Mouse (Mus musculus) forebrain, embryonic 13.5 days (tissue): ENCODE measurements at regions not wholly inside any gene's neighbourhood (a gene's known extent, or its start where the extent isn't known, plus 50 kb on each side); places are given as distances from the start of the nearest gene placed in this dataset.

Source experiments
- ATAC-seq: fragments of 200-750 bp; cut with Nextera tagmentation; 2 replicates; pipeline ENCODE4 v1.8.0; 2017
- H3K27ac ChIP-seq: fragments of 300-500 bp; sonication (generic); 2 replicates; pipeline ENCODE4 v1.5.1; 2015; ENCODE audit warnings: inconsistent platforms, mild to moderate bottlenecking, moderate library complexity
- H3K27me3 ChIP-seq: fragments of 300-500 bp; sonication (generic); 2 replicates; pipeline ENCODE4 v1.6.1; 2015; ENCODE audit warnings: mild to moderate bottlenecking, inconsistent platforms
- H3K36me3 ChIP-seq: fragments of 300-500 bp; sonication (generic); 2 replicates; pipeline ENCODE4 v1.6.1; 2015; ENCODE audit warnings: mild to moderate bottlenecking, inconsistent platforms; ENCODE audit not compliant: poor library complexity, severe bottlenecking
- H3K4me1 ChIP-seq: fragments of 300-500 bp; sonication (generic); 2 replicates; pipeline ENCODE4 v1.6.1; 2015; ENCODE audit warnings: inconsistent platforms
- H3K4me2 ChIP-seq: fragments of 300-500 bp; sonication (generic); 2 replicates; pipeline ENCODE4 v1.6.1; 2015; ENCODE audit warnings: inconsistent platforms, mild to moderate bottlenecking, moderate library complexity
- H3K4me3 ChIP-seq: fragments of 300-500 bp; sonication (generic); 2 replicates; pipeline ENCODE4 v1.5.1; 2015; ENCODE audit warnings: mild to moderate bottlenecking, inconsistent platforms
- H3K9ac ChIP-seq: fragments of 300-500 bp; sonication (generic); 2 replicates; pipeline ENCODE4 v1.6.1; 2015; ENCODE audit warnings: mild to moderate bottlenecking, inconsistent platforms
- H3K9me3 ChIP-seq: fragments of 300-500 bp; sonication (generic); replicated peaks from 2 replicates; pipeline ENCODE4 v1.6.1; 2016; ENCODE audit warnings: inconsistent platforms
- WGBS: fragments of 180-500 bp; shearing (Covaris S2); methylation state at CpG from one replicate; pipeline ENCODE4 v1.1.7; 2015; 5-methylcytosine and 5-hydroxymethylcytosine counted together

DNA sequence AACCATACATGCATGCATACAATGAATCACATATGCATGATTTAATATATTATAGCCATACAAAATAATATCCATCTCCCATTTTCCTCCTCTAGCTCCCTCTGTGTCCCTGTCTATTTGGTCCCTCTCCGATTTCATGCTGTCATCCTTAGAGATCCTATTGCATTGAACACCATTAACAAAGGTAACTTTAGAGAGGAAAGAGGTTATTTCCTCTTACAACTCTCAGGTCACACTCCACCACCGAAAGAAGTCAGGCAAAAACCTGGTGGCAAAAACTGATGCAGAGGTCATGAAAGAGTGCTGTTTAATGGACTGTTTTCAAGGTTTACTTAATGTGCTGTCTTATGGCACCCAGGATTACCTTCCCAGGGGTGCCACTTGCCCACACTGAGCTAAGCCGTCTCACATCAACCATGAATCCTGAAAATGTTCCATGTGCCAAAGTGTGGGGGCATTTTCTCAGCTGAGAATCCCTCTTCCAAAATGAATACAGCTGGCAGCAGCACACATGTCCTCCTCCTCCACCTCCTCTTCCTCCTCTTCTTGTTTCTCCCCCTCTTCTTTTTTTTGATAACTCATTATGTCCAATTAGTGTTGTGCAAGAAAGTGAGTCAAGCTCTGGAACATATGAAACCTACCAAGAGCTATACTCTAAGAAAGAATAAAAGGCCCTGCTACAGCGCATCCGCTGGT, 212.4 kb downstream of the Efhb start:
- 89% methylated on average over 5 of the region's 5 CpGs for WGBS
- H3K4me3 ChIP-seq, result no peak overlapping the region
- H3K36me3 ChIP-seq, result no peaks in the 10 kb centered on the region
- no peak overlapping the region for H3K27ac ChIP-seq
- H3K4me2 ChIP-seq, result no peak overlapping the region
- H3K4me1 ChIP-seq, result no peaks in the 10 kb centered on the region
- H3K9ac ChIP-seq, result no peak overlapping the region
- no peak for ATAC-seq
- no peaks in the 10 kb centered on the region for H3K9me3 ChIP-seq
- no peaks in the 10 kb centered on the region for H3K27me3 ChIP-seq

DNA sequence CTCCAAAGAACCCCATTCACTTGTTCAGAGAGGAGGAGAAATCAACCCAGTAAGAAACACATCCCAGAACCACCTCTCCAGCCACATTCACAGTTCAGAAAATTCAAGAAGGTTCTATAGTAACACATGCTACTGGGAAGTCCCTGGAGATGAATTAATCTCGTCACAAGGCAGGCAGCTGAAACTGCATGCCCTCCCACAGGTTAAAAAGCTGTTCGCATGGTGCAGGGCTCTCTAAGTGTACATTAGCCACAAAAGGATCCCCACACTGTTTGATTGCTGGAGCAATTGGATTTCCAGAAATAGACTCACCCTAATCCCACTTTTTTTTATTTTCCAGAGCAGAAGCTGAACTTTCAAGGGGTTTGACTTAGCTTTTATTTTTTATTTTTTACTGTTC, 214.6 kb downstream of the Efhb start:
- Histone ChIP-seq H3K9me3 (no peaks in the 10 kb centered on the region), H3K27me3 (no peaks in the 10 kb centered on the region), H3K9ac (no peak overlapping the region), H3K4me3 (no peak overlapping the region), H3K36me3 (no peaks in the 10 kb centered on the region), H3K27ac (no peak overlapping the region), H3K4me2 (no peak overlapping the region), H3K4me1 (no peaks in the 10 kb centered on the region)
- ATAC-seq, result no peak
- 46% methylated on average over 2 of the region's 2 CpGs for WGBS

- Histone ChIP-seq H3K9me3 (no peaks in the 10 kb centered on the region), H3K4me3 (no peak overlapping the region), H3K27ac (no peak overlapping the region), H3K4me1 (no peaks in the 10 kb centered on the region), H3K9ac (no peak overlapping the region), H3K27me3 (no peaks in the 10 kb centered on the region), H3K4me2 (no peak overlapping the region), H3K36me3 (no peaks in the 10 kb centered on the region)
- WGBS, result 50% methylated on average over 3 of the region's 3 CpGs
- ATAC-seq, result 0 out of 2 replicates have a peak, but pooled peaks have one; percentile 30
These were observed 215.4 kb downstream of the Efhb start for GRCm38 (mm10) chr17:53247593-53248236.

DNA sequence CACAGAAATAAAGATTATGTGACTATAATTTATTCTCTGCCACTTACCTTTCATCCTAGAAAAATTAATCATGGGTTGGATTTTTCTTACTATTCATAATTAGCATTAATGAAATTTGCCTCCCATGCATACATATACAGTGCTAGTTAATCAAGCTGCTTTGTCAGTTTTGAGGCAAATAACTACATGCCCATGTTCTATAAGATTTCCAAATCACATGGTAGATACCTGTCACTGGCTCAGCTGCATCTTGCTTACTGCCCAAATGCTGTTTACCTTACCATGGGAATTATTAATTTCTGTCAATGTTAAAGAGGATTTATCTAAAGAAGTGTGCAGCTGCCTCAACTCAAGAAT, 252.7 kb downstream of the Efhb start:
- no peaks in the 10 kb centered on the region for H3K9me3 ChIP-seq
- H3K27me3 ChIP-seq, result no peaks in the 10 kb centered on the region
- H3K36me3 ChIP-seq, result no peaks in the 10 kb centered on the region
- peaks cover 7% of the 10 kb centered on the region; the same call in 1 of the 2 replicates for H3K4me1 ChIP-seq
- no peak overlapping the region for H3K27ac ChIP-seq
- ATAC-seq, result 0 out of 2 replicates have a peak, but pooled peaks have one; percentile 43
- H3K4me2 ChIP-seq, result no peak overlapping the region
- no peak overlapping the region for H3K9ac ChIP-seq
- no peak overlapping the region for H3K4me3 ChIP-seq

- ATAC-seq, result peak; percentile 51; the same call in 1 of the 2 replicates
- WGBS, result 10% methylated on average over 7 of the region's 7 CpGs
- H3K4me2 ChIP-seq, result no peak overlapping the region
These were observed 253.3 kb downstream of the Efhb start for GRCm38 (mm10) chr17:53209720-53210415.

More at GRCm38 (mm10) chr17:53209720-53210415, 253.3 kb downstream of the Efhb start:
- Histone ChIP-seq H3K27me3 (no peaks in the 10 kb centered on the region), H3K27ac (no peak overlapping the region), H3K4me1 (peaks cover 7% of the 10 kb centered on the region; the same call in 1 of the 2 replicates), H3K9me3 (no peaks in the 10 kb centered on the region), H3K9ac (no peak overlapping the region), H3K4me3 (no peak overlapping the region), H3K36me3 (no peaks in the 10 kb centered on the region)
